Mouse (Mus musculus) layer of hippocampus, adult 8-10 months (tissue): Measurements from ENCODE around the gene Gm10799. TPM values are rescaled to one million over a fixed set of nuclear protein-coding genes. Genes with fewer than 3 reads are reported as not detected.
"Not testable (repeated sequence)": the region's sequence is repeated elsewhere in the genome, so short reads cannot be mapped to it uniquely, and the experiment has no call there.

Source experiments
- DNase-seq, 2 experiments: peaks; one replicate each; pipeline ENCODE4 v3.0.0; 2022; ENCODE audit warnings: low spot score in 2 of 2
- total RNA-seq, 4 experiments: library from RNA; stranded (reverse); gene quantifications; 2 replicates each; pipeline ENCODE4 v1.2.4; 2022

The Gm10799 gene
- total RNA-seq, 4 experiments from 2014 or later = not detected

DNA sequence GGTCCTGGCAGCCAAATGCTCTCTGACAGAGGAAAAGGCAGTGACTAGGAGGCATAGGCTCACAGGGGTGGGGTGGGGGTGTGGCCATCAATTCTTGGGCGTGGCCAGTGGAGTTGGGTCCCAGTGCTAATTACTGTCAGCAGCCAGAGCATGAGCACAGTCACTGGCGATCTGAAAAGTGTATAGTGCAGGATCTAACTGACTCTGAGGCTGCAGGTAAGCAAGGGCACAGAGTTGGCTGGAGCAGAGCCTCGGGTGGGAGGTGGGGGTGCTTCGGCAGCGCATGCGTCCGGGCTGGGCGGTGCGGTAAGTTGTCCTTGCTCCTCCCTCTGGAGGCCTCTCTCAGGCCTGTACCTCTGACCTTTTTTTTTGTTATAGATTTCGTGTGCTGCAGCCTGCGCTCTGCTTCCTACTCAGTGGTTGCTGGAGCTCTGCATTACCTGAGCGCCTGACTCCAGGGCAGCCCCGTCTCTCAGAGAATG lies 1.4 kb upstream of the Gm10799 start, which contains the start of gene Cd59b:
TSS of gene Cd59b (plus strand) at position 146 of the 482 bp plus-strand sequence.
- DNase-seq = no peak

DNA sequence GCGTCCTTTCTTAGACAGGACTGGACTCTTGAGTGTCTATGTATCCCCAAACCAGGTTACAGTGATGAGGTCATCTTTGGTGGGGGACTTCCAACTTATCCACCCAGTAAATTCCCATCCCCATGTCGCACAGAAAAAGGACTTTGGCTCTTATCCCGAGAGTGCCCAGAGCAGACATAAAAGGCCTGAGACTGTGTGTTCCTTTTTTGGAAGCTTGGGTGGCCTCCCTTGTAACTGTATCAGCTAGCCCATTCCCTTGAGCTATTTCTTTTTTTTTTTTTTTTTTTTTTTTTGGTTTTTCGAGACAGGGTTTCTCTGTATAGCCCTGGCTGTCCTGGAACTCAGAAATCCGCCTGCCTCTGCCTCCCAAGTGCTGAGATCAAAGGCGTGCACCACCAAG lies 2.8 kb downstream of the Gm10799 start, which contains the start of gene Gm10912:
TSS of gene Gm10912 (plus strand) at position 301 of the 400 bp plus-strand sequence.
- not testable (repeated sequence) for DNase-seq

DNA sequence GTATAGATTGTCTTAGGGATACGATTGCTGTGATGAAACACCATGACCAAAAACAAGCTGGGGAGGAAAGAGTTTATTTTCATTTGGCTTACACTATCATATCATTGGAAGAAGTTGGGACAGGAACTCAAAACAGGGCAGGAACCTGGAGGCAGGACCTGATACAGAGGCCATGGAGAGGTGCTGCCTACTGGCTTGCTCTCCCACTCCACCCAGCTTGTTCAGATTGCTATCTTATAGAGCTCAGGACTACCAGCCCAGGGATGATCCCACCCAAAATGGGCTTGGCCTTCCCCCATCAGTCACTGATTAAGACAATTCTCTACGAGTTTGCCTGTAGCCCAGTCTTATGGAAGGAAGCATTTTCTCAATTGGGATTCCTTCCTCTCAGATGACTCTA lies 4.2 kb downstream of the Gm10799 start:
- DNase-seq = no peak

DNA sequence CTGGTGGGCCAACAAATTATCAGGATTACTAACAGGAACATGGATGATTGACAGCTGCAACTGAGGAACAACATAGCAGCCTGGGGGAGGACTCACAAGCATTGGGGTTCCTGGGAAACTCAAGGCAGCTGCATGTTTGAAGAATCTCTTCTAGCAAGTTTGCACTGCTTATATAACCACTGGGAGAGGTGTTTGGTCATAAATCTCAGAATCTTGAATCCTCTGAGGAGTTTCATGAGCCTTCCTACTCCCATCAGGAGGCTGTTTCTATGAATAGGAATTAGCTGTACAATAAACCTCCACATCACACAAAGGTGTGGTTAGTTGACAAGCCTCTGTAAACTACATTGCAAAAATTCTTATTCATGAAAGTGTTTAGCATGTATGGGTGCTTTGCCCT lies 5.7 kb downstream of the Gm10799 start:
- DNase-seq = no peak

DNA sequence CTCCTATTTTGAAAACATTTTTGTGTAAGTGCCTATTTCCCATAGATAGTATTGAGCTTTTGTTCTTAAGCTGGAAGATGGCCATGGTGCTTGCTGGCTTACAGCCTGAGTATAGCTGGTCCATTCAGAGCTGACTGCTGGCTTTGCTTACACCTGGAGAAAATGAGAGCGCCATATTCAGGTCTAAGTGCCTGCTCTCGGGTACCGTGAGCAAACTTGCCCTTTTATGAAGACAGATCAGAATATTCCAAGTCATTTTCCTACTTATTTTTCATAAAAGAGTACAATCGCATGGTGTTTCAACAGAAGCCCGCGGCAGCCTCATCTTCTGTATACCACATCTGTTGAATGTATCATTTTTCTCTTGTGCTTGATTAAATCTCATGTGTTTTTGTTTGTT lies 7.4 kb downstream of the Gm10799 start:
- no peak for DNase-seq

DNA sequence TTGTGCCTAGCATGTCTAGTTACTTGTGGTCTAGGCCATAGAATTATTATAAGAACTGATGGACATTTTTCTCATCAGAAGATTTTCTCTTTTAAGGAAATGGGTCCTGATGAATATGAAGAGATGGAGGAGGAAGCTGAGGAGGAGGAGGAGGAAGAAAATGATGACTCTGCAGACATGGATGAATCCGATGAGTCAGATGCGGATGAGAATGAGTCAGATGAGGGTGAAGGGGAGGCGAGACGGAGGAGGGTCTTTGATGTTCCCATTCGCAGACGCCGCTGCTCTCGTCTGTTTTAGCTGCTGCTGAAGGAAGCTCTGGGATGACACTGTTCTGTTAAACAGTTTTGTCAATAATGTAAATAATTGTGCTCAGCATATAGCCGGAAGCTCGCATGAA lies 8.6 kb downstream of the Gm10799 start:
- no peak for DNase-seq

DNA sequence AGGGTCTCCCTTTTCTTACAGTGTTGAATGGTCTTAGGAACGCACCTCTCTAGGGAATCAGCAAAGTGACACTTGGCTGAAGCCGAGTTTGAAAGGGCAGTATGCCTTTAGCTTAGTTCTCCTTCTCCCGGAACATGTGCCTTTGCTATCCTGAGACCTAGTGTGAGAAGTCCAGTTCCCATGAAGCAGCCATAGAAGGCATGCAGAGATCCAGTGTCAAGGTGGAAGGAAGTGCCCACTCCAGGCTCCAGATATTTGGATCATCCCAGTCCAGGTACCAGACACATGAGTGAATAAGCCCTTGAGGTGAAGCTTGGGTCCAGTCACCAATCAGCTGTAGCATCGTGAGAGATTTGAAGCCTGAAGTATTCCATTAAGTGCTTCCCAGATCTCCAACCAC lies 9.4 kb downstream of the Gm10799 start:
- DNase-seq = no peak

DNA sequence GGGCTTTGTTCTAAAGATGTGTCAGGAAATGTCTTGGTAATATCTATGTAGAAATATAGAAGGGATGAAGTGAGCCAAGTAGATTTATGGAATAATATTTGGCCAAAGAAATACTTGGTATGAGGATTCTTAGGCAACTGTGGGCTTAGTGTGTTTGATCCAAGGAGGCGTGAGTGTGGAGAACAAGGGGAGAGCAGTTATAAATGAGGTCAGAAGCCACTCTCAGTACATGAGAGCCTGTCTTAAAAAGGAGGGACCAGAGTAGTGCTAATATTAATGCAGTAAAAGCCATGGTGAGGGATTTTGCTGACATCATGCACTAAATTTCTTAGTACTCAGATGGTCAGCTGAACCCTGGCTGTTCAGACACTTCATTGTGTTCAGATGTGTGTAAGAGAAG lies 10.0 kb downstream of the Gm10799 start:
- DNase-seq = no peak

DNA sequence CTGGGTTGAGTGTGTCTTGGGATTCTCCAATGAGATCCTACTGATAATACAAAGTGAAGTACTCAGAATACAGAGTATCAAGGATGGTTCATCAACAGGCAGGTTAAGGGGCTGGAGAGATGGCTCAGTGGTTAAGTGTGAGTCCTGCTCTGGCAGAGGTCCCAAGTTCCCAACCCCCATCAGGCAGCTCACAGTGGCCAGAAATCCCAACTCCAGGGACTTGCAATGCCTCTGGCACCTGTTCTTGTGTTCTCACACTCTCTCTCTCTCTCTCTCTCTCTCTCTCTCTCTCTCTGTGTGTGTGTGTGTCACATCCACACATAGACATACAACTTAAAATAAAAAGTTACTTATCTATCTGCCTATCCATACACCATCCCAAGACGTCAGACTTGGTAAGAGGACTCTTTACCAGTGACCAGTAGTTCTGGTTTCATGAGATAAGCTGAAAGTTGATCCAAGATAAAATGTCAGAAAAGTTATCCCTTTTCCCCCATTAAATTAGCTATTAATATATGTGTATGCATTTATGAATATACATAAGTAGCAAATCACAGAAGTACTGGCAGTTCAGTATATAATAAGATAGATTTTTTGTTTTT lies 23.8 kb downstream of the Gm10799 start:
- no peak for DNase-seq

DNA sequence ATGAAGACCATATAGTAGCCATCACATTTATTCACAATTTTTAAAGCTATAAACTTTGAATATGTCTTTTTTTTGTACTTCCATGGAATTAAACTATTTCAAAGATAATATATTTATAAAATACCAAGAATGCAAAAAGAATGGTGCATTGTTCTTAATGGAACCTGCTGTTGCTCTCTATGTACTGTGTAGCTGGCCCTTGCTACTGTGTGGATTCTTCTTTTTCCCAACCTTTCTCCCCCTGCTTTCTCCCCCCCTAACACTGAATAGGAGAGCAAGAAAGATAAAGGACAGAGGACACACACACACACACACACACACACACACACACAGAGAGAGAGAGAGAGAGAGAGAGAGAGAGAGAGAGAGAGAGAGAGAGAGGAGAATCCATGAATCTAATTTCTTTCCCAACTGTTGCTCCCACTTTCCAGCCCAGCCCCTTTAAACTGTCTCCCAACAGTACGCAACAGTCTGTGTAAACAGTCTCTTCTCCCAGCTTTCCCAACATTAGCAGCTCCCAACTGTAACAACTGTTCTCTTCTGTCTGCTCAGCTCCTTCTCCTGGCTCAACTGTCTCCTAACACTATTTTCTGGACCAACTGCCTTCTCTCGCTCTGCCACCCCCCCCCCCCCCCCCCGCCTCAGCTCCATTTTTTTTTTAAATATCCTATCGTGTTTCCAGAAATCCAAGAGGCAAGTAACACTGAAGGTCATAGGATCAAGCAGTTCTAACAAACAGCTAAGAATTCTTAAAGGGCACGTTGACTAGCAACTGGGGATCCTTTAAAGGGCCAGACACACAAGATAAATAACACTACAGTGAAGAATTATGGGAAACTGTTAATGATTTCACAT lies 24.5 kb downstream of the Gm10799 start:
- DNase-seq = no peak

DNA sequence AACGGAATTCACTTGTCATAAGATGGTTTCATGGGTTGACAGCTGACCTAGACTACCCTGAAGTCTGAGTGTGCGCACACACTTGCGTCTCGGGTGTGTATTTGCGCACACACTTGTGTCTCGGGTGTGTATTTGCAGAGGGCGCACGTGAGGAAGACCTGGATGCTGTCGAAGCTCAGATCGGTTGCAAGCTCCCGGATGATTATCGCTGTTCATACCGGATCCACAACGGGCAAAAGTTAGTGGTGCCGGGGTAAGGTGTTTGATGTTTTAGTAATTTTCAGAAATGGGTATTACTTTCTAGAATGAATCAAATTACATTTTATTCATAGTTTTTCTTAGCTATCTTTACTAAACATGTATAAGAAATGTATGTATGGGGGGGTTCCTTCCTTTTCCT lies 25.6 kb downstream of the Gm10799 start:
- DNase-seq = no peak

DNA sequence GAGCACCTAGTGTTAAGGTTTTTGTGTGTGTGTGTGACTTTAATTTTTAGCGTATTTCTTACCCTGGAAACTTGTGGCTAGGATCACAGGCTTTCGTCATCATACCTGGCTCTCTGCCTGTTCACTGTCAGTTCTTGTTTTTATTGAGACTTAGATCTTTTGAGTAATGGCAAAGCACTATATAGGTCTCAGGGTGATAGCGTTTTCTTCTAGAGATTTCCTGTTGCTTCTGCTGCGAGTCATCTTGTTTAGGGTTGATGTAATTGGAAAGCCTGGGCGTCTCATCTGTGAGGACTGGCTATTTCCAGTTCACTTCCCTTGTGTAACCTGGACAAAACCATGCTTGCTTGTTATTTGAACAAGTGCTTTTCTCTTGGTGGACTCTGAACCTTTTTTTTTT lies 26.7 kb downstream of the Gm10799 start:
- no peak for DNase-seq

DNA sequence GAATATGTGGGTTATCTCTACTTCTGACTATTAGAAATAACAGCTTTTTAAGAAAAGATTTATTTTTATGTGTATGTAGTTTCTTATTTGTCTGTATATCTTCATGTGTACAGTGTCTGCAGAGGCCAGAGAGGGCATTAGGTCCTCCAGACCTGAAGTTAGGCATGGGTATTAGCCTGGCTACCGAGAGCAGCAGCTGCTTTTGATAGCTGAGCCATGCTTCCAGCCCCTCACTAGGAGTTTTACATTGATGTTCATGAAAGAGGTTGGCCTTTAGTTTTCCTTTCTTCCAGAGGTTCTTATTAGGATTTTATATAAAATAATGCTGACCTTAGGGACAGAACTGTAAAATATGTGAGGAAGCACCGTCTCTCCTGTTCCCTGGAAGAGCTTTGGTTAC lies 30.1 kb downstream of the Gm10799 start:
- DNase-seq = no peak

DNA sequence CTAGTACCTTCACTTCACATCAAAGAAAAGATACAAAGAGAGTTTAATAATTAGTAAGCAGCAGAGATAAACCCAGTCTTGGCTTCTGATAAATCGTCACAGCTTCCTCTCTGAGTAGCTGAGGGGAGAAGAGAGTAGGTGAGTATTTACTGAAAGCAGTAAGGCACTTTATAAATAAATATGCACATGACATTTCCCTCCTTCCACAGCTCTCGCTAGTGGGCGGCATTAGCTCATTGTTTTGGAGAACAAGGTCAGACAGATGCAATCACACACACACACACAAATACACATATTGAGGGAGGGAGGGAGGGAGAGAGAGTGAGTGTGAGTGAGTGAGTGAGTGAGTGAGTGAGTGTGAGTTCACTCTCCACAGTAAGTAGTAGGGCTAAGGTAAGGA lies 32.0 kb downstream of the Gm10799 start:
- DNase-seq = no peak

DNA sequence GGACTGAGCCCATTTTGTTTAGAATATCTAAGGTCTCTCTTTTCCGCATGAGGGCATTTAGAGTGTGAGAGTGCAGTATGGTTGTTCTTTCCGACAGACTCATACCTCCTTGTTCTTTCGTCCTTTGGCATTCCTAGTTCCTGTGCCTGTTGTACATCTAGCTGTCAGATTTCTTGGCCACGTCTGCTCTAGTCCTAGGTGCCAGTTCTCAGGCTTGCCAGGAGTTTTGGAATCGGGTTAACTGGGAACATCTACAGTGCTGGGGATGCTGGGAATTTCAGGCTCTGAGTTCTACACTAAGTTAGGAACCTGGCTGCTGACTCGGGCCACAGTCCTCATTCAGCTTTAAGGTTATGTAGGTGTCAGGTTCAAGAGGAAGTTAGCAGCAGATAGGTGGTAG lies 32.8 kb downstream of the Gm10799 start:
- DNase-seq = no peak

DNA sequence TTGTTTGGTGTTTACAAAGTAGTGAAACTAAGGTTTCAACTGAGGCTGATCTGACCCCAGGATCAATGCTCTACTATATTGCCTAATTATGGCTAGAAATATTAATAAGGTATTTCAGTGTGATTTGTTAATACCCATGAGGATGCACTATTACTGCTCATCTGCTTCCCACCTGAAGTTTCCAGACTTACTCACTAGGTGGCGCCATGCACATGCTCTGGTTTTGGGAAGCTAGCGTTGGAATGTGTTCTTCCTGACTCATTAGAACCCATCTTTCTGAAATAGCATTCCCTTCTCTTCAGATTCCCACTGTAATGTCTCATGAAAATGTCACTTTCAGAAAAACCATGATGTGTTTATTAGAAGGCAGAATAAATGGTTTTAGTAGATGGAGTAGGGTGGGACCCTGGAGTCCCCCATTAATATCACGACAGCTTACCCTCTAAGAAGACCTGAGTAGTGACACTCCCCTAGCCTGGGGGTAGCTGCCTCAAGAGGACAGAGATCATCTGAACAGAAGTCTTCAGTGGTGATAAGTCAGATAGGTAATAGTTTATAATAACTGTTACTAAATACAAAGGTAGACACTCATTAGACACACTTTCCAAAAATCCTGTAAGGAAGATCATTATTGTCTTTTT lies 33.4 kb downstream of the Gm10799 start:
- DNase-seq = peak; percentile 48 to 75

DNA sequence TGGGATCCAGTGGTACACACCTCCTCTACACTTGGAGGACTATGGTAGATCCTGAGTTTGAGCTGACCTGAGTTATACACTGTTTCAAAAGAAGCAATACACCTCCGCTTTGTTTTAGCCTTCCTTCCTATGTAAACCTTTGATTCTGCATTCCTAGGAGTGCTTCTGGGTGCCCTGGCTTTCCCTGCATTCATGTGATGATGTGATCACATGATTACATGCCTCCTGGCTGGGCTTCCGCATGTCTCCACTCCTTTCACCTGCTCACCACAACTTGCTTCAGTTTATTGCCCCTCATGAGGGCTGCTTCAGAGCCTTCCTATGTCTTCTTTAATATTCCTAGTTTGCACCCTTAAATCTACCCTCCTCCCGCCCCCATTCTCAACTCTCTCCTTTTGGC lies 36.3 kb downstream of the Gm10799 start:
- no peak for DNase-seq

DNA sequence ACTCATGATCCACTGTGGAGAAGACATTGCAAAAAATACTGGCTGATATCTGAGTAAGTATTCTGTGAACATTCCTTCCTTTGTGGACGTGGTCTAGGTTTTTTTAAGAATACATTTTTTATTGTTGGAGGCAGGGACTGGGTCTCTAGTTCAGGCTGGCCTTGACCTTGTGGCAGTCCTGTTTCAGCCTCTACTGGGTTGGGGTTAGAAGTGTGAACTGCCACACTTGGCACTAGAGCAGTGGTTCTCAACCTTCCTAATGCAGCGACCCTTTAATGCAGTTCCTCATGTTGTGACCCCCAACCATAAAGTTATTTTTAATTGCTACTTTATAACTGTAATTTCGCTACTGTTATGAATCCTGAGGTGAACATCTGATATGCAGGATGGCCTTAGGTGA lies 38.0 kb downstream of the Gm10799 start:
- DNase-seq = no peak

DNA sequence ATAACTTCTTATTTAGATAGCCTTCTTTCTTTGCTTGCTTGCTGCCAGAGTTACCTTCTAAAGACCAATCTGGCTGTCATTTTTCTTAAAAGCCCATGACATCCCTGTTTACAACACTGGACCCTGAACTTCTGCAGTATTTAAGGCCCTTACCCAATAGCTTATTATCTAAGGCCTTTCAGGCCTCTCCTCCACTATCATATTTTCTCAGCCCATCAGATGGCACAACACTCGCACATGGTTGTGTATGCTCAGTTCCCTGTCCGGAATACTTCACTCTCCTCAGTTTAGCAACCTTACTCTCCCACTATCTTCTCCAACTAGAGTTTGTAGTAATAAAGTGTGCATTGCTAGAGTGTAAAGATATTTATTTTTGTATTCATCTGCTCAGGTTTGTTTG lies 39.3 kb downstream of the Gm10799 start:
- DNase-seq = no peak

DNA sequence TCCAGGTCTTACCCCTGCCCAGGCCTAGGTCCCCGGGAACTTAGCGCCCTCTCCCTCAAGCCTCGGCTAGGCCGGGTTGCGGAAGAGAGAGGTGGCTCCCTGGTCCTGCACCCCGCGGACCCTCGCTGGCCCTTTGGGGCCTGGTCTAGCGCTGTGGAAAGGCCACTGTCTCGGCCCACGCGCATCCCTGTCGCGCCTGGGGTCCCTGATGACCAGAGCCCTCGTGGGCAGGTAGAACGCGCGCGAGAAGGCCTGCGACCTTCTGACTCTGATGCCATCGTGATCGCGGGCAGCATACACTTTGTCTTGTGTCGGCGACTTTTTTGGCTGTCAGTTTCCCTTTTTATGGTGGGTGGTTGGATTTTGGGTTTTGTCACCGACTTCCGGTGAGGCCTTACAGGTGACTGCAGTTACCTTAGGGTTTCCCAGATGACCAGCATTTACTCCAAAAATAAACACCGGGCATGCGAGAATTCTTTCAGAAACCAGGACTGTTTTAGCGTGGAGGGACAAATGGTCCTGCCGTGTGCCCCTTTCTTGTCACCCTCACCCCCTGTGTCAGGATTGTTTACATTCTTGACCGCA lies 40.1 kb downstream of the Gm10799 start, which contains the start of gene 4931422A03Rik:
TSS of gene 4931422A03Rik (minus strand) at position 223 of the 585 bp plus-strand sequence.
- DNase-seq = no peak

DNA sequence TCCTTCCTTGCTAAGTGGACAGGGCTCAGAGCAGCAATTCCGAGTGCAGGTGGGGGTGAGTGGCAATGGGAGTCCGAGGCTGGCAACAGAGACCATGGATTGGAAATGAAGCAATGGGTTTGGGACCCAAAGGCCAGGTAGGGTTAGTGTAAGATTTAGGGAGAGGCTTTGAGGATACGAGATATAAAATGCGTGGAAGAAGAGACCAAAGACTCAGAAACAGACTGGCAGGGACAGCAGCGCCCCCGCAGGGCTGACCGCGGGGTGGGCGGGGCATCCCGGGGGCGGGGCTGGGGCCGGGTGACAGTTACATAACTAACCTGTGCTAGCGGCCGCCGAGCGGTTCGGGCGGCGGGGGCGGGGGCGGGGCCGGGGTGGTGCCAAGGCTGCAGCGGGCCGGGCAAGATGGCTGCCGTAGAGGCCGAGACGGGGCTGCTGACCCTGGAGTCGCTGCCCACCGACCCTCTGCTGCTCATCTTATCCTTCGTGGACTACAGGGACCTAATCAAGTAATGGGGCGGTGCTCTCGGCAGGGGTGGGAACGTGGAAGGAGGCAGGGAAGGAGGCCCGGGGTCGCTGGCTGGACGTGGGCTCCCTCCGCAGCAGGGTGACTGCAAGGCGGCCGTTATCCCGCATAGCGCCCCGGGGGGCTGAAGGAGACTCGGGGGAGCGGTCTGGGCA lies 40.8 kb downstream of the Gm10799 start, which contains the start of gene Fbxo3:
TSS of gene Fbxo3 (plus strand) at position 264 of the 681 bp plus-strand sequence.
- DNase-seq = peak; percentile 75 to 76
